9 mouse cellular contexts compared by ENCODE assay signal in the genomic region with DNA sequence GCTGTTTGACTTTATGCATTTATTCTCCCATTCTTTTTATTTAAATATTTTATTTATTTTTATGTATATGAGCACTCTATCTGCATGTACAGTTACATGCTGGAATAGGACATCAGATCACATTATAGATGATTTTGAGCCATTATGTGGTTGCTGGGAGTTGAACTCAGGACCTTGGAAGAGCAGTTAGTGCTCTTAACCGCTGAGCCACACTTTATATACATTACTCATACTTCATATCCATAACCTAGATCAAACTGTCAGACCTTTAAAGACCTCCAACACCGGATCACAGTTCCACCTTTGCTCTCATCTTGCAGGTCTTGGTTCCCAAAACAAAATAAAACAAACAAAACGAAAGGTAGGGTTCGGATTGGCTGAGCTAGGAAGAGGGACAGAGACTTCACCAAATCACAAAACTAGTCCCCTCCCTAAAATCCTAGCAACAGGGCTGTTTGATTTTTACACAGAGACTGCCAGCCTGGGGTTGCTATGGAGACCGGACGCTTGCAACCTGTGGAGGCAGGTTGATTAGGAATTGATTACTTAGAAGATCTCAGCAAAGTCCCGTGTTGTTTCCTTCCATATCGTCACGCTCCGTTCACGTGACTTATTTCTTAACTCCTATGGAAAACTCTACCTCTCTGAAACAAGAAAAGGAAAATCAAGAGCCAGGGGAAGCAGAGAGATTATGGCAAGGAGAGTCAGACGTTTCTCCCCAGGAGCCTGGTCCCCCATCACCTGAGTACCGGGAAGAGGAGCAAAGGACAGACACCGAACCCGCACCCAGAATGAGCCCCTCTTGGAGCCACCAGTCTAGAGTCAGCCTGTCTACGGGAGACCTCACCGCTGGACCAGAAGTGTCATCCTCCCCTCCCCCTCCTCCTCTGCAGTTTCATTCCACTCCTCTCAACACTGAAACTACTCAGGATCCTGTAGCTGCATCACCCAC. TPM values are rescaled to one million over a fixed set of nuclear protein-coding genes. Genes with fewer than 3 reads are reported as not detected.
DNase-seq lines count a peak whose midpoint lies in the region; ATAC-seq and TF ChIP-seq lines count a peak whose summit lies in the region.
"Had no signal": no experiment of that assay in that cellular context is flagged by ENCODE, and none has a peak within 500 bp of the region (broad histone marks: within the 10 kb centered on the region; RNA-seq: fewer than 3 reads in every experiment).

A gene (plus strand): TSS at position 582 of the 952 bp plus-strand sequence.

- TF ChIP-seq CTCF in ES-Bruce4 (IDR thresholded peaks at IDR 0.05; ENCODE audit: low read depth, low read length): no peak

- no peak within 1 kb of the TSS for H3K9ac ChIP-seq in ES-Bruce4 (ENCODE audit: low read depth, poor library complexity, severe bottlenecking)
- H3K9ac ChIP-seq in forebrain, embryonic 15.5 days (replicated peaks): no peak within 1 kb of the TSS

- WGBS in forebrain, embryonic 15.5 days: 5% methylated on average over 17 of the region's 17 CpGs

- peak; percentile 68 for DNase-seq in adrenal gland, adult 2 months
- DNase-seq in hindlimb bud, embryonic 11.5 days (ENCODE audit: extremely low spot score, low read depth, low spot score): peak; percentile 33
- peak; percentile 57 to 59 for DNase-seq in layer of hippocampus, postnatal 36 days
- DNase-seq in lung, postnatal 10 days: peak; percentile 20
- peak; percentile 65 for DNase-seq in right cerebral cortex, postnatal 14 days
- DNase-seq in spleen, adult 12 weeks (ENCODE audit: low spot score): no peak

- H3K36me3 ChIP-seq in ES-Bruce4 (ENCODE audit: control insufficient read depth, insufficient read depth, low read length, poor library complexity, severe bottlenecking): no peaks in the 10 kb centered on the region
- no peaks in the 10 kb centered on the region for H3K36me3 ChIP-seq in forebrain, embryonic 15.5 days

- no peak for TF ChIP-seq EP300 in ES-Bruce4 (IDR thresholded peaks at IDR 0.05; ENCODE audit: insufficient read depth, low read depth, low read length)

- ATAC-seq in forebrain, embryonic 15.5 days (replicated peaks): peak; percentile 100

- no peaks in the 10 kb centered on the region for H3K9me3 ChIP-seq in ES-Bruce4 (replicated peaks; ENCODE audit: control insufficient read depth, insufficient read depth, low read length, poor library complexity, severe bottlenecking)
- no peaks in the 10 kb centered on the region for H3K9me3 ChIP-seq in forebrain, embryonic 15.5 days

- peak within 1 kb of the TSS; percentile 10 for H3K4me3 ChIP-seq in ES-Bruce4 (ENCODE audit: low read depth, low read length)
- peak within 1 kb of the TSS; percentile 39 for H3K4me3 ChIP-seq in forebrain, embryonic 15.5 days

- no peaks in the 10 kb centered on the region for H3K4me1 ChIP-seq in ES-Bruce4 (ENCODE audit: control insufficient read depth, insufficient read depth, low read length)
- H3K4me1 ChIP-seq in forebrain, embryonic 15.5 days: no peaks in the 10 kb centered on the region

- no peaks in the 10 kb centered on the region for H3K27me3 ChIP-seq in ES-Bruce4 (ENCODE audit: control insufficient read depth, insufficient read depth, low read length, poor library complexity, severe bottlenecking)
- H3K27me3 ChIP-seq in forebrain, embryonic 15.5 days: no peaks in the 10 kb centered on the region

- TF ChIP-seq POLR2A in ES-Bruce4 (IDR thresholded peaks at IDR 0.05; ENCODE audit: insufficient read depth, low read length): no peak

- H3K4me2 ChIP-seq in forebrain, embryonic 15.5 days (replicated peaks): peak within 1 kb of the TSS; percentile 57

- no peak within 1 kb of the TSS for H3K27ac ChIP-seq in ES-Bruce4 (ENCODE audit: insufficient read depth, low read length)
- H3K27ac ChIP-seq in forebrain, embryonic 15.5 days (replicated peaks): no peak within 1 kb of the TSS

RNA-seq across cellular contexts. Expression of the gene that starts here (rescaled TPM):
- polyA plus RNA-seq in ES-Bruce4 (2011; ENCODE audit: insufficient read depth, insufficient read length, low read depth, missing spikeins): 0.18 TPM in 1 of 2 replicates, not detected in the other
- under 1 TPM; 0.83 to 0.92 TPM for total RNA-seq in adrenal gland, adult 2 months (2021)
- polyA plus RNA-seq in adrenal gland, adult 2 months (2012; rRNA removed): 0.04 and 0.08 TPM in 2 replicates
- polyA plus RNA-seq in forebrain, embryonic 15.5 days (2015; fragmentation: Nextera tagmentation; extraction: Ambion mirVana): 0.37 and 0.93 TPM in 2 replicates
- 1 to 10 TPM; 4.2 to 4.4 TPM for total RNA-seq in layer of hippocampus, postnatal 36 days (2021)
- total RNA-seq: gastrocnemius, postnatal 4 days had no signal

Comparison
In these comparisons a context has a peak if more than half of its experiments do, and no peak if none do; other contexts are left out.
1. Peak in DNase-seq in adrenal gland, adult 2 months; RNA of the gene not detected or under 1 TPM.
2. Peak in ATAC-seq, H3K4me3 ChIP-seq and H3K4me2 ChIP-seq in forebrain, embryonic 15.5 days; RNA of the gene not detected or under 1 TPM.